Mouse (Mus musculus): ENCODE data around the gene Fry.

DNA sequence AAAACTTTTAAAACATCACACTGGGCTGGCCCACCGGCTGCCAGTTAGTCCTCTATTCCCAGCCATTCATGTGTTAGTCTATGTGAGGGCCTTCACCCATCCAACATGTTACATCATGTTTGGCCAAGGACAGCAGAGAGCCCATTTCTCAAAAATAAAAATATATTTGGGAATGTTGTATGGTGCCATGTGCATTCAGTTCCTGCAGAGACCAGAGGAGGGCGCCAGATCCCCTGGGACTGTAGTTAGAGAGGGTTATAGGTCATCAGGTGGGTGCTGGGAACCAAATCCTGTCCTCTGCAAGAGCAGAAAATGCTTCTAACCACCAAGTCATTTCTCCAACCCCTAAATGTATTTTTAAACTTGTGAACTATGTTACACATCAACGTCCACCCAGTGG lies 27.5 kb downstream of the Fry start:
- TF ChIP-seq CTCF (IDR thresholded peaks at IDR 0.05) (peak; percentile 44), POLR2A (IDR thresholded peaks at IDR 0.05; ENCODE audit: insufficient read depth, low read depth, low read length) (no peak)
